Mouse (Mus musculus): ENCODE measurements around the gene Lep. TPM values are rescaled to one million over a fixed set of nuclear protein-coding genes. Genes with fewer than 3 reads are reported as not detected.

Gene Lep
- total RNA-seq, 1 experiment: not detected

DNA sequence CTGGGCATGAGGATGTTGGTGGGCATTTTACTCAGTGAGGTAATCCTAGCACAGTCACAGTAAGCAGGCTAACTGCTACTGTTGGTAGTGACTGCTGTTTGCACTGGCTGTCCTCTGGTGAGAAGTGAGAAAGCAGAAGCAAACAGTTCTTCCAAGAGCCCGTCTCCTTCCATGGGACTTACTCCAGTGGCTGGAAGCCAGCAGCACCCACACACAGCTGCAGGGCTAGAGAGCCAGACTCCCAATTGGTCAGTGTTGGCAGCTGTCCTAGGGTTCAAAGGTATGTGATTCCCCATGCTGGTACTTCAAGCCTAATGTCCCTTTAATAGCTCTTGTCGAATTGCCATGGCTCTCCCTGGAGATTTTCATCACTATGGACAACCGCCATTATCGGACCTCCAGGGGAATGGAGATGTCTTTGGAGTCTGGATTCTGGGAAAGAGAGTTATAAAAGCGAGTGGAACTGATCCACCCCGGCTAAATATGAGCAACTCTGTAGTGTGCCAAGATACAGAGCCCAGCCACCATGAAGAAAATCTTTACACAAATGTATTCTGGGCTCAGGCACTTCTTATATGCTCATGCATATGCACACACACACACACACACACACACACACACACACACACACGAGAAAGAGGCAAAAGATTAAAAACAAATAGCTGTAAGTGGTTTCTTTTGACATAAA lies 57.5 kb downstream of the Lep start:
- Histone ChIP-seq H3K4me1 (ENCODE audit: control insufficient read depth in 2 of 2, insufficient read depth in 2 of 2, low read length in 2 of 2, poor library complexity in 1 of 2) (peaks cover 8 to 13% of the 10 kb centered on the region in 2 experiments), H3K36me3 (ENCODE audit: control insufficient read depth, insufficient read depth, low read length, poor library complexity, severe bottlenecking) (no peaks in the 10 kb centered on the region), H3K9me3 (ENCODE audit: control insufficient read depth, insufficient read depth, low read depth, low read length) (no peaks in the 10 kb centered on the region), H3K9ac (ENCODE audit: insufficient read depth, low read depth, low read length, poor library complexity, severe bottlenecking) (no peak overlapping the region), H3K4me3 (ENCODE audit: insufficient read depth in 1 of 2, low read depth in 1 of 2, low read length in 2 of 2, poor library complexity in 1 of 2, severe bottlenecking in 1 of 2) (no peak overlapping the region), H3K27ac (ENCODE audit: insufficient read depth, low read depth, low read length, poor library complexity, severe bottlenecking) (no peak overlapping the region)
- DNase-seq (ENCODE audit: low read depth, low spot score): no peak
- TF ChIP-seq MAFK (IDR thresholded peaks at IDR 0.05; ENCODE audit: insufficient read depth, low read depth, low read length) (no peak), HCFC1 (IDR thresholded peaks at IDR 0.05; ENCODE audit: borderline replicate concordance, insufficient read depth, low read length) (no peak), CHD2 (IDR thresholded peaks at IDR 0.05; ENCODE audit: low read depth, low read length) (no peak), ZNF384 (IDR thresholded peaks at IDR 0.05; ENCODE audit: low read depth, low read length) (no peak), ZC3H11A (IDR thresholded peaks at IDR 0.05; ENCODE audit: borderline replicate concordance, low read depth, low read length) (no peak)
- in situ Hi-C loops (cut with MboI; ENCODE audit: low sequenced_read_pairs in 2 of 2, unreplicated experiment in 2 of 2): no loop called here

DNA sequence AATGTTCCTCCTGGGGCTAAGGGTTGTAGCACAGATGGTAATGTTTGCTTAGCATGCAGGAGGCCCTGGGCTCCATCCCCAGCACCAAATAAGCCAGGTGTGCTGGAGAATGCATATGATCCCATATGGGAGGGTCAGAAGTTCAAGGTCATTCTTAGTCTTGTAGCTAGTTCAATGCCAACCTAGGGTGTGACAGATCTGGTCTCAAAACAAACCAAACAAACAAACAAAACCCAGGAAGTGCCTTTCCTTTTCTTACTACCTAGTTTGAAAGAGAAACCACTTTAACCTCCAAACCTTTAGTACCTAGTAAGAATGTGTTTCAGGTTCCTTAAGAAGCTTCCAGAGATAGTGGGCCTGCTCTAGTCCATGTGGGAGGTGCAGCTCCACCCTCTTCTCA lies 58.2 kb downstream of the Lep start:
- Histone ChIP-seq H3K4me1 (ENCODE audit: control insufficient read depth in 2 of 2, insufficient read depth in 2 of 2, low read length in 2 of 2, poor library complexity in 1 of 2) (peaks cover 8 to 13% of the 10 kb centered on the region in 2 experiments), H3K9me3 (ENCODE audit: control insufficient read depth, insufficient read depth, low read depth, low read length) (no peaks in the 10 kb centered on the region), H3K4me3 (ENCODE audit: insufficient read depth in 1 of 2, low read depth in 1 of 2, low read length in 2 of 2, poor library complexity in 1 of 2, severe bottlenecking in 1 of 2) (no peak overlapping the region), H3K27ac (ENCODE audit: insufficient read depth, low read depth, low read length, poor library complexity, severe bottlenecking) (peak overlapping the region; percentile 55; the same call in 1 of the 2 replicates), H3K9ac (ENCODE audit: insufficient read depth, low read depth, low read length, poor library complexity, severe bottlenecking) (no peak overlapping the region), H3K36me3 (ENCODE audit: control insufficient read depth, insufficient read depth, low read length, poor library complexity, severe bottlenecking) (no peaks in the 10 kb centered on the region)
- no peak for TF ChIP-seq MAFK (IDR thresholded peaks at IDR 0.05; ENCODE audit: insufficient read depth, low read depth, low read length)
- no peak; the same call in 1 of the 2 replicates for TF ChIP-seq CHD2 (IDR thresholded peaks at IDR 0.05; ENCODE audit: low read depth, low read length)
- TF ChIP-seq HCFC1 (IDR thresholded peaks at IDR 0.05; ENCODE audit: borderline replicate concordance, insufficient read depth, low read length): no peak
- TF ChIP-seq ZNF384 (IDR thresholded peaks at IDR 0.05; ENCODE audit: low read depth, low read length): no peak
- TF ChIP-seq ZC3H11A (IDR thresholded peaks at IDR 0.05; ENCODE audit: borderline replicate concordance, low read depth, low read length): no peak
- DNase-seq (ENCODE audit: low read depth, low spot score): no peak
- in situ Hi-C loops (cut with MboI; ENCODE audit: low sequenced_read_pairs in 2 of 2, unreplicated experiment in 2 of 2): no loop called here

- TF ChIP-seq HCFC1 (IDR thresholded peaks at IDR 0.05; ENCODE audit: borderline replicate concordance, insufficient read depth, low read length): no peak
- TF ChIP-seq CHD2 (IDR thresholded peaks at IDR 0.05; ENCODE audit: low read depth, low read length): no peak
- TF ChIP-seq ZC3H11A (IDR thresholded peaks at IDR 0.05; ENCODE audit: borderline replicate concordance, low read depth, low read length): no peak
- no peak for TF ChIP-seq ZNF384 (IDR thresholded peaks at IDR 0.05; ENCODE audit: low read depth, low read length)
- no peak for TF ChIP-seq MAFK (IDR thresholded peaks at IDR 0.05; ENCODE audit: insufficient read depth, low read depth, low read length)
- Histone ChIP-seq H3K9me3 (ENCODE audit: control insufficient read depth, insufficient read depth, low read depth, low read length) (no peaks in the 10 kb centered on the region), H3K27ac (ENCODE audit: insufficient read depth, low read depth, low read length, poor library complexity, severe bottlenecking) (no peak overlapping the region), H3K9ac (ENCODE audit: insufficient read depth, low read depth, low read length, poor library complexity, severe bottlenecking) (no peak overlapping the region), H3K4me1 (ENCODE audit: control insufficient read depth in 2 of 2, insufficient read depth in 2 of 2, low read length in 2 of 2, poor library complexity in 1 of 2) (peaks cover 8 to 13% of the 10 kb centered on the region in 2 experiments), H3K4me3 (ENCODE audit: insufficient read depth in 1 of 2, low read depth in 1 of 2, low read length in 2 of 2, poor library complexity in 1 of 2, severe bottlenecking in 1 of 2) (no peak overlapping the region), H3K36me3 (ENCODE audit: control insufficient read depth, insufficient read depth, low read length, poor library complexity, severe bottlenecking) (no peaks in the 10 kb centered on the region)
- no peak for DNase-seq (ENCODE audit: low read depth, low spot score)
- in situ Hi-C loops (cut with MboI; ENCODE audit: low sequenced_read_pairs in 2 of 2, unreplicated experiment in 2 of 2): no loop called here
Measured at GRCm38 (mm10) chr6:29118963-29119362, 58.9 kb downstream of the Lep start.

- in situ Hi-C loops (cut with MboI; ENCODE audit: low sequenced_read_pairs in 2 of 2, unreplicated experiment in 2 of 2): no loop called here
- Histone ChIP-seq H3K27ac (ENCODE audit: insufficient read depth, low read depth, low read length, poor library complexity, severe bottlenecking) (no peak overlapping the region), H3K4me3 (ENCODE audit: insufficient read depth in 1 of 2, low read depth in 1 of 2, low read length in 2 of 2, poor library complexity in 1 of 2, severe bottlenecking in 1 of 2) (no peak overlapping the region), H3K9me3 (ENCODE audit: control insufficient read depth, insufficient read depth, low read depth, low read length) (no peaks in the 10 kb centered on the region), H3K9ac (ENCODE audit: insufficient read depth, low read depth, low read length, poor library complexity, severe bottlenecking) (no peak overlapping the region), H3K4me1 (ENCODE audit: control insufficient read depth in 2 of 2, insufficient read depth in 2 of 2, low read length in 2 of 2, poor library complexity in 1 of 2) (peaks cover 8 to 13% of the 10 kb centered on the region in 2 experiments), H3K36me3 (ENCODE audit: control insufficient read depth, insufficient read depth, low read length, poor library complexity, severe bottlenecking) (peaks cover 2% of the 10 kb centered on the region; the same call in 1 of the 2 replicates)
- DNase-seq (ENCODE audit: low read depth, low spot score): no peak
- no peak for TF ChIP-seq ZC3H11A (IDR thresholded peaks at IDR 0.05; ENCODE audit: borderline replicate concordance, low read depth, low read length)
- no peak for TF ChIP-seq HCFC1 (IDR thresholded peaks at IDR 0.05; ENCODE audit: borderline replicate concordance, insufficient read depth, low read length)
- no peak for TF ChIP-seq CHD2 (IDR thresholded peaks at IDR 0.05; ENCODE audit: low read depth, low read length)
- TF ChIP-seq MAFK (IDR thresholded peaks at IDR 0.05; ENCODE audit: insufficient read depth, low read depth, low read length): no peak
- TF ChIP-seq ZNF384 (IDR thresholded peaks at IDR 0.05; ENCODE audit: low read depth, low read length): no peak
Measured at GRCm38 (mm10) chr6:29119990-29120389, 60.0 kb downstream of the Lep start.

Other genes starting within 250 kb of the Lep start
- gene Lrrc4, start 228.5 kb upstream of the Lep start, total RNA-seq (2012; rRNA removed): 0.85 and 1.2 TPM in 2 replicates
- gene Rbm28, start 104.8 kb downstream of the Lep start, total RNA-seq (2012; rRNA removed): 50.9 and 58.1 TPM in 2 replicates
- gene Prrt4, start 119.4 kb downstream of the Lep start, total RNA-seq (2012; rRNA removed): 0.40 and 1.4 TPM in 2 replicates
- gene Impdh1, start 156.1 kb downstream of the Lep start, total RNA-seq (2012; rRNA removed): 24.9 and 29.7 TPM in 2 replicates
- gene Hilpda, start 212.3 kb downstream of the Lep start, total RNA-seq (2012; rRNA removed): 36.9 and 38.9 TPM in 2 replicates
- gene Fam71f2, start 219.4 kb downstream of the Lep start, total RNA-seq (2012; rRNA removed): 0.42 and 0.58 TPM in 2 replicates

Measured in ES-E14 (cell line).